Mouse (Mus musculus): ENCODE results near the gene Timm8a2. TPM values are rescaled to one million over a fixed set of nuclear protein-coding genes. Genes with fewer than 3 reads are reported as not detected.

The Timm8a2 gene
- total RNA-seq, 1 experiment: 3.2 TPM

DNA sequence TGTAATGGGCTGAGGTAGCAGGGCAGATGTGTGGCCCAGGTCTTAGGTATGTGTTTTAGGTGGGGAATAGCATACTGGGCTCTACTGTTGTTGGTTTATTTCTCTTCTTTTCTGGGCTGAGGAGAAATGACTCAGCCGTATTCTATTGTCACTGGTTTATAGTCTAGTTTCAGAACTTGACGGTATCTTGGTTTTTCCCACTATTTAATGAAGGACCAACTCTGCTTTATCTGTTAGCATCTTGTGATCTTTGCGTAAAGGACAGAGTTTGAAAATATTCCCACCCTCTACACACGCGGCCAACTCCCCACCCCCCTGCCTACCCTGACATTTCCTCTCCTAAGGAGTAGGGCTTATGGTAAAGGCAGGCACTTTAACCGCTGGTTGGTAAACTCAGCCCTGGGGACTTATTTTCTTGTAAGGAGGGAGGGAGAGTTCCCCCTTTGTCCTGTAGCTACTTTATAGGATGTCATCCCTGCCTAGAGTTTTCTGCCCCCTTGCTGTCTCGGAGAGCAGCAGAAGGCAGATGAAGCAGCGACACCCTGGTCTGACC, 7.7 kb downstream of the Timm8a2 start:
- in situ Hi-C loops (cut with MboI; ENCODE audit: low sequenced_read_pairs in 2 of 2, unreplicated experiment in 2 of 2): no loop called here
- TF ChIP-seq HCFC1 (IDR thresholded peaks at IDR 0.05; ENCODE audit: borderline replicate concordance, insufficient read depth, low read length) (no peak), ZC3H11A (IDR thresholded peaks at IDR 0.05; ENCODE audit: borderline replicate concordance, low read depth, low read length) (no peak), ZNF384 (IDR thresholded peaks at IDR 0.05; ENCODE audit: low read depth, low read length) (no peak), MAFK (IDR thresholded peaks at IDR 0.05; ENCODE audit: insufficient read depth, low read depth, low read length) (no peak), CHD2 (IDR thresholded peaks at IDR 0.05; ENCODE audit: low read depth, low read length) (no peak)
- no peak for DNase-seq (ENCODE audit: low read depth, low spot score)
- Histone ChIP-seq H3K27ac (ENCODE audit: insufficient read depth, low read depth, low read length, poor library complexity, severe bottlenecking) (no peak overlapping the region), H3K9ac (ENCODE audit: insufficient read depth, low read depth, low read length, poor library complexity, severe bottlenecking) (no peak overlapping the region), H3K36me3 (ENCODE audit: control insufficient read depth, insufficient read depth, low read length, poor library complexity, severe bottlenecking) (no peaks in the 10 kb centered on the region), H3K4me1 (ENCODE audit: control insufficient read depth in 2 of 2, insufficient read depth in 2 of 2, low read length in 2 of 2, poor library complexity in 1 of 2) (peaks cover 2 to 8% of the 10 kb centered on the region in 2 experiments; a peak in 2 of 4 replicates), H3K9me3 (ENCODE audit: control insufficient read depth, insufficient read depth, low read depth, low read length) (no peaks in the 10 kb centered on the region), H3K4me3 (ENCODE audit: insufficient read depth in 1 of 2, low read depth in 1 of 2, low read length in 2 of 2, poor library complexity in 1 of 2, severe bottlenecking in 1 of 2) (no peak overlapping the region)

DNA sequence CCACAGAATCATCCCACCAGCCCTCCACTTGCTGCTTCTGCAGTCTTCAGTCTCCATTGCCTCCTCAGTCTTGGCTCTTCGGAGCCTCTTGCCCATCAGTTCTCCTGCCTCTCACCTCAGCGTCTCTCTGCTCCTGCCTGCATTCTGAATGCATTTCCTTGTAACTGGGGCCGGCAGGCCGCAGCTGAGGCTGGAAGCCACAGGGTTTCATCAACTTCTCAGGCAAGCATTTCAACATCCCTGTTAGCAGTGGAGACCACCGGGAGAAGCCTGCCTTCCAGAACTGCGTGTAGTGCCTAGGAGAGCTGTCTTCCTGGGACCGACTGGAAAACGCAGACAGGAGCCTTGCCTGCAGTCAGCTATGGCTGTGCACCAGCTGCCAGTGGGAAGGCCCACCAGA, 13.3 kb downstream of the Timm8a2 start:
- TF ChIP-seq HCFC1 (IDR thresholded peaks at IDR 0.05; ENCODE audit: borderline replicate concordance, insufficient read depth, low read length) (no peak), ZNF384 (IDR thresholded peaks at IDR 0.05; ENCODE audit: low read depth, low read length) (no peak), MAFK (IDR thresholded peaks at IDR 0.05; ENCODE audit: insufficient read depth, low read depth, low read length) (no peak), ZC3H11A (IDR thresholded peaks at IDR 0.05; ENCODE audit: borderline replicate concordance, low read depth, low read length) (no peak)
- no peak for DNase-seq (ENCODE audit: low read depth, low spot score)
- Histone ChIP-seq H3K4me1 (ENCODE audit: control insufficient read depth in 2 of 2, insufficient read depth in 2 of 2, low read length in 2 of 2, poor library complexity in 1 of 2) (no peaks in the 10 kb centered on the region), H3K4me3 (ENCODE audit: insufficient read depth in 1 of 2, low read depth in 1 of 2, low read length in 2 of 2, poor library complexity in 1 of 2, severe bottlenecking in 1 of 2) (peak overlapping the region in 1 of 2 experiments; percentile 26; a peak in 1 of 4 replicates), H3K36me3 (ENCODE audit: control insufficient read depth, insufficient read depth, low read length, poor library complexity, severe bottlenecking) (no peaks in the 10 kb centered on the region), H3K9ac (ENCODE audit: insufficient read depth, low read depth, low read length, poor library complexity, severe bottlenecking) (no peak overlapping the region; the same call in 1 of the 2 replicates), H3K27ac (ENCODE audit: insufficient read depth, low read depth, low read length, poor library complexity, severe bottlenecking) (no peak overlapping the region), H3K9me3 (ENCODE audit: control insufficient read depth, insufficient read depth, low read depth, low read length) (no peaks in the 10 kb centered on the region)
- in situ Hi-C loops (cut with MboI; ENCODE audit: low sequenced_read_pairs in 2 of 2, unreplicated experiment in 2 of 2): no loop called here

DNA sequence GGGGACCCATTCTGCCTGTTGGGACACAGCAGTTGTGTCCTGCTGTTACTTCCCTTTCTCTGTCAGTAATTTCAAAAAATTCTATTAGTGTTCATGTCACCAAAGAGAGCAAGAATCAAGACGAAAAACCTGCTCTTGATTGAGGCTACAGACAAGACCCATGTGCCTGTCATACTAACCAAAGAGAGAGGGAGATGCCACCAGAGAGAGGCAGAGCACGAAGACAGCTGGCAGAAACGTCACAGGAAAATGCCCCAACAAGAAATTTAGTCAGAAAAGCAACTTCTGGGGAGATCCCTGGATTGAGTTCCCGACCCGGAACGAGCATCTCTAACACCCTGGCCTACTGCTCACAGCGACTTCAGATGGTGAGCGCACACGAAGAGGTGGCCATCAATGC, 14.3 kb downstream of the Timm8a2 start:
- H3K9me3 ChIP-seq (ENCODE audit: control insufficient read depth, insufficient read depth, low read depth, low read length): no peaks in the 10 kb centered on the region
- no peaks in the 10 kb centered on the region for H3K36me3 ChIP-seq (ENCODE audit: control insufficient read depth, insufficient read depth, low read length, poor library complexity, severe bottlenecking)
- DNase-seq (ENCODE audit: low read depth, low spot score): no peak
- no peaks in the 10 kb centered on the region for H3K4me1 ChIP-seq (ENCODE audit: control insufficient read depth in 2 of 2, insufficient read depth in 2 of 2, low read length in 2 of 2, poor library complexity in 1 of 2)
- H3K4me3 ChIP-seq (ENCODE audit: insufficient read depth in 1 of 2, low read depth in 1 of 2, low read length in 2 of 2, poor library complexity in 1 of 2, severe bottlenecking in 1 of 2): no peak overlapping the region
- TF ChIP-seq CHD2 (IDR thresholded peaks at IDR 0.05; ENCODE audit: low read depth, low read length) (no peak), HCFC1 (IDR thresholded peaks at IDR 0.05; ENCODE audit: borderline replicate concordance, insufficient read depth, low read length) (no peak), ZNF384 (IDR thresholded peaks at IDR 0.05; ENCODE audit: low read depth, low read length) (no peak), MAFK (IDR thresholded peaks at IDR 0.05; ENCODE audit: insufficient read depth, low read depth, low read length) (no peak), ZC3H11A (IDR thresholded peaks at IDR 0.05; ENCODE audit: borderline replicate concordance, low read depth, low read length) (no peak)
- H3K9ac ChIP-seq (ENCODE audit: insufficient read depth, low read depth, low read length, poor library complexity, severe bottlenecking): no peak overlapping the region
- in situ Hi-C loops (cut with MboI; ENCODE audit: low sequenced_read_pairs in 2 of 2, unreplicated experiment in 2 of 2): no loop called here
- H3K27ac ChIP-seq (ENCODE audit: insufficient read depth, low read depth, low read length, poor library complexity, severe bottlenecking): no peak overlapping the region

DNA sequence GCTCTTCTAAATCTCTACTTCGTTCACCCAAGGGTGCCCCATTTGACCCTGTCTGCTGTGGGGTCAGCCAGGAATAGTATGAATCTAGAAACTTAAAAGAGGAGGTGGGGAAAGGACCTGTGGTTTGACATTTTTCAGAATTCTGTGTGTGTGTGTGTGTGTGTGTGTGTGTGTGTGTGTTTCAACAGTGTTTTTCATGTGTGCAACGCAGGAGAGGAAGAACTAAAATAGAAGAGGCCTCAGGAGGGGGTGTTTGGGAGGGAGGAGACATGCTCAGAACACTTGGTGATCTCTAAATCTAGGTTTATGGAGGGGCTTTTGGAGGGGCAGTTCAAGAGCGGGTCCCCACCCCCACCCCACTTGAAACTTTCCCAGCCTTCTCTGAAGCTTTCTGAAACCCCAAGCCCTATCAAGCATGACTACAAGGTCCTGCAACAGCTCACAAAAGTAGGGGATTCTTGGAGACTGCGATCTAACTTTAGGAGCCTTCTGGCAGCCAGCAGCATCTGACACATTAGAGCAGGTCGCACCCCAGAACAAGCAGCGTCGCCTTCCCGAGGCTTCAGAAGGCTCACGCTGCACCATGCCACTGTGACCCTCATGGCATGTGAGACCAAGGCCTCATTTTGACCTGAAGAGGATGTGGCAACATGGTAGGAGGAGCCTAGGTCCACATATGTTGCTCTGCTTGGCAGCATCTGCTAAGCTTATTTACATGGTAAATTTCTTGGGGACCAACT, 18.6 kb downstream of the Timm8a2 start:
- DNase-seq (ENCODE audit: low read depth, low spot score): no peak
- H3K36me3 ChIP-seq (ENCODE audit: control insufficient read depth, insufficient read depth, low read length, poor library complexity, severe bottlenecking): no peaks in the 10 kb centered on the region
- no peak overlapping the region for H3K27ac ChIP-seq (ENCODE audit: insufficient read depth, low read depth, low read length, poor library complexity, severe bottlenecking)
- no peak overlapping the region for H3K4me3 ChIP-seq (ENCODE audit: insufficient read depth in 1 of 2, low read depth in 1 of 2, low read length in 2 of 2, poor library complexity in 1 of 2, severe bottlenecking in 1 of 2)
- H3K9ac ChIP-seq (ENCODE audit: insufficient read depth, low read depth, low read length, poor library complexity, severe bottlenecking): no peak overlapping the region
- H3K9me3 ChIP-seq (ENCODE audit: control insufficient read depth, insufficient read depth, low read depth, low read length): no peaks in the 10 kb centered on the region
- TF ChIP-seq ZNF384 (IDR thresholded peaks at IDR 0.05; ENCODE audit: low read depth, low read length) (no peak), ZC3H11A (IDR thresholded peaks at IDR 0.05; ENCODE audit: borderline replicate concordance, low read depth, low read length) (no peak), MAFK (IDR thresholded peaks at IDR 0.05; ENCODE audit: insufficient read depth, low read depth, low read length) (no peak), CHD2 (IDR thresholded peaks at IDR 0.05; ENCODE audit: low read depth, low read length) (no peak), HCFC1 (IDR thresholded peaks at IDR 0.05; ENCODE audit: borderline replicate concordance, insufficient read depth, low read length) (no peak)
- H3K4me1 ChIP-seq (ENCODE audit: control insufficient read depth in 2 of 2, insufficient read depth in 2 of 2, low read length in 2 of 2, poor library complexity in 1 of 2): peaks cover 0 to under 1% of the 10 kb centered on the region in 2 experiments; a peak in 1 of 4 replicates
- in situ Hi-C loops (cut with MboI; ENCODE audit: low sequenced_read_pairs in 2 of 2, unreplicated experiment in 2 of 2): loop anchor here in 1 of 2 experiments (25.0 kb wide), 1 partner anchor 834 kb away; no protein-coding TSS in a partner anchor
